Mouse (Mus musculus) cerebellum, adult 11-12 months (tissue): ENCODE data around the gene Robo3.
A peak's percentile ranks its signal among the peaks of the same experiment; 100 is the strongest.

Experiments
- DNase-seq: peaks from one replicate; pipeline ENCODE4 v3.0.0; 2022

Gene Robo3

GRCm38 (mm10) chr9:37432720-37433421, at the start of gene Robo3:
TSS of gene Robo3 (minus strand) at chr9:37433246.
- DNase-seq, result no peak

DNA sequence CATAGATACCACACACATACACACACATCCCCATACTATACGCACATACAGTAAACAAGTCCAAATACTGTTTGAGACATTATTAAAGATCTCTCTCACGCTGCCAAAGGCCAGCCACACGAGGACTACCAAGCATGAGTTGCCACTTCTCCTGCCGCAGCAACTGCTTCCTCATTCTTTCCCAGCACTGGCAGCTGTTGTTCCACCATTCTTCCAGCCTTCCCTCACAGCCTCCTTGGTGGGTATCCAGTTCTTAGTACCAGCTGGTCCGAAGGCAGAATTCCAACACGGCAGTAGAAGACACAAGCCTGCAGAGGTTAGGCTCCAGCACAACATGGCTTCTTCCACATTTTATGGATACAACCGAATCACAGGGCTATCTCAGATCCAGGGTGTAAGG, 41.9 kb upstream of the Robo3 start:
- DNase-seq, result no peak

DNA sequence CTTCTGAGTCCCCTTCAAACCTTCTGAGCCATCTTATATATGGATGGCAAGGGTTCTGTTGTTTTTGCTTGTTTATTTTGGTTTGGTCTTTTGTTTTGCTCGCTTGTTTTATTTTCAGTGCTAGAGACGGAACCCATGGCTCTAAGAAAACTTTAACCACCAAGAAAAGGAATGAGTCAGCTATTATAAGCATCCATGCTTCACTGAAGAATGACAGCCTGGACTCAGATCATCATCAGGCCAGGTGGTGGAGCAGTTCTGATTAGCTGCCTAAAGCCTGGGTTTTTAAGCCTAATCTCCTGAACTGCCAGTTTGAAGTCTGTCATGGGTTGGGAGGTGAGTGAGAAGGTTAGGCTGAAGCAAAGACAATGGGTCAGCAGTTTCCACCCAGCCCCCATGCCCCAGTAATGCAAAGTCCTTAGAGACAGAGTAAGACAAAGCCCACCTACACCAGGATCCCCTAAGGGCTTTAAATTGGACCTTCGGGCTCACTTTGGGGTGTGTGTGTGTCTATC, 40.6 kb upstream of the Robo3 start:
- no peak for DNase-seq

DNA sequence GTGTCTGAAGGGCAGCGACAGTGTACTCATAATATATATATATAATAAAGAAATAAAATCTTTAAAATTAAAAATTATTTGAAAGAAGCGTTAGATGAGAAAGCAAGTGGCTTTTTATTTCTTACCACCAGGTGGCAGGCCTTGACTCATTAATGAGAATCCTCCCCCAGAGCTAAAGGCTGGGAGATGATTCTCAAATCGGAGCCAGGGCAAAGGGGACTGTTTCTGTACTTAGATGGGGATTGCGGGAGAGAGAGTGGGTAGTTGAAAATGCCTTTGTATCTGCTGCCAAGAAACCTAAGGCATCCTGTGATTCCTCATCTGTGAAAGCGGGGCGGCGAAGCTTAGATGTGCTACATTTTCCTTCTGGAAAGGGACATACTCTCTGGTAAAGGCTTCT, 29.7 kb upstream of the Robo3 start:
- DNase-seq, result no peak

- DNase-seq, result no peak
Measured at GRCm38 (mm10) chr9:37461571-37461970, 28.5 kb upstream of the Robo3 start.

GRCm38 (mm10) chr9:37460961-37461340, 27.9 kb upstream of the Robo3 start:
- no peak for DNase-seq

GRCm38 (mm10) chr9:37460043-37460960, 27.3 kb upstream of the Robo3 start:
- DNase-seq, result peak; percentile 38

DNA sequence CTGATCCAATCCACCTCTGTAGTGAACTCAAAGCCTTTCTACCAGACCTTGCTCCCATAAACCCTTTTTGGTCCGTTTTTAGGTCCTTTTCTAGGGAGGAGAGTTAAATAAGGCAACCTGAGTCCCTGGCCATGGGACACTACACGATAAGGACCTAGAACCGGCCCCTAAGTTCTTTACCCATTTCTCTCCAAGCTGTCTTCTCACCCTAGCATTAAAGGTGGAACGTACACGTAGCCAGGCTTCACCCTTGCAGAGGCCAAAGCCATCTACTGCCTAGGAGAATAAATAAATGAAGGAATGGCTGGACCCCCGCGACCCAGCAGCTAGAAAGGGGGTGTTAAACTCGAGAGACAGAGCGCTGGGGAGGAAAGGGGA, 26.6 kb upstream of the Robo3 start:
- no peak for DNase-seq

- no peak for DNase-seq
Measured at GRCm38 (mm10) chr9:37457151-37457550, 24.1 kb upstream of the Robo3 start.

- DNase-seq, result peak; percentile 64
Measured at GRCm38 (mm10) chr9:37456481-37456910, 23.4 kb upstream of the Robo3 start.

GRCm38 (mm10) chr9:37455868-37456267, 22.8 kb upstream of the Robo3 start:
- no peak for DNase-seq

- no peak for DNase-seq
Measured at GRCm38 (mm10) chr9:37454991-37455390, 21.9 kb upstream of the Robo3 start.

DNA sequence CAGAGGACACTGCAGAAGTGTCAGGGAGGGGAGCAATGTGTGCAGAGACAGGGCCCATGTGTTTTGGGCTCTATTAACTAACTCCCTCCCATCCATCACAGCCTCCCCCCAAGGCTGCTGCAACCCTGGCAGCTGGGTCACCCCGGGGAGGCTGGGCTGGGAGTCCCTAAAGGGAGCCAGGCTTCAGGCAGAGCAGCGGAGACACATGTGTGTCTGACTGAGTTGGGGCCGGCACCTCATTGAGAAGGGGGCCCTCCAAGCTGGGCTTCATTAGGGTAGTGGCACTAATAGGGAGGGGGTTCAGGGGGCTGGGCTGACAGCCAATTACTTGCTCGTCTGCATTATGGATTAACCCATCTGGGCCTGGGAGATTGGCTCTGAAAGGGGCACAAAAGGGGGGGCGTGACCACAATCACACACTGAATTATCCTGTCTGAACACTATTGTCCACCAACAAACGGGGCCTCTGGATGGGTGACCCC, 21.0 kb upstream of the Robo3 start:
- no peak for DNase-seq

GRCm38 (mm10) chr9:37453328-37453727, 20.3 kb upstream of the Robo3 start:
- no peak for DNase-seq

GRCm38 (mm10) chr9:37452401-37452800, 19.4 kb upstream of the Robo3 start:
- DNase-seq, result no peak

GRCm38 (mm10) chr9:37437772-37438735, 5.0 kb upstream of the Robo3 start:
- no peak for DNase-seq

GRCm38 (mm10) chr9:37435616-37436015, 2.6 kb upstream of the Robo3 start:
- no peak for DNase-seq

GRCm38 (mm10) chr9:37434932-37435331, 1.9 kb upstream of the Robo3 start:
- no peak for DNase-seq

- DNase-seq, result no peak
Measured at GRCm38 (mm10) chr9:37433823-37434560, 946 bp upstream of the Robo3 start.

DNA sequence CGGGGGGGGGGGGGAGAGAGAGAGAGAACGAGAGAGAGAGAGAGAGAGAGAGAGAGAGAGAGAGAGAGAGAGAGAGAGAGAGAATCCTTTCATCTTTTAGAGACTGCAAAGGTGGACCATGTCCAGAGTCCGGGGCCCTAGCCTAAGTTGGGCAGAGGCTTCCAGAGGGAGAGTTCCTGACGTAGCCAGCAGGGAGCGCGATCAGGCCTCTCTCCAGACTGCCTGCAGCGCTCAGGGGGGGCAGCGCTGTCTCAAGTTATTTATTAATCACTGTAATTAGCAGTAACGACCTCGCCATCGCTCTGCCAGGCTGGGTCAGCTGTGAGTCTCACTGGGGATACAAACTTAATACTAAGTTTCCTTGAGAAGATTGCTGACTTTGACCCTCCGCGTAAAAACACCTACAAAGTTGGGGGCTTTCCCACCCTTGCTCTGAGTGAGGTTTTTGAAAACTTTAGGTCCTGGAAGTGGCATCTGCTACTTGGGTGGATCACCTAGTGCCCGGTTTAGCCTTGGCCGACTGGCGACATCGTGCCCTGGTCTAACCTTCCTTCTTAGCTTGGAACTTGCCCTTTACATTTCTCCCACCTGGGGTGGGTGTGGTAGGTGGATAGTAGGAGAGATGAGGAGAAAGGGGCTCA, 900 bp downstream of the Robo3 start:
- no peak for DNase-seq

DNA sequence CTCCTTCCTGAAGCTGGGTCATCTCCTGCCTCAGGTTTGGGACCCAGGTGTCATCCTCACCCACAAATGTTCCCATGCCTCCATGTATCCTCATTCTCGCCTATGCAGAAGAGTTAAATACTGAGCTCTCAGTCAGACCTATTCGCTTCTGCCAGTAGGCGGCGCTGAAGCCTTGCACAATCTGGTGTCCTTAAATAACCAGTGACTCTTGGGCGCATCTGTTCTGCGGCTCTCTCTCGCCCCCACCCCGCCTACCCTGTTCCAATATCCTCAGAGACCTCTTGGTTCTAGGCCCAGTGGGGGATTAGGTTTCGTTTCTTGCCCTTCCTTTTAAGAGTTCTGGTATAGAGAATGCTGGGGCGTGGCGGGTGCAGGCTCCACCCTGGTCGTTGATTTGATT, 2.5 kb downstream of the Robo3 start:
- peak; percentile 70 for DNase-seq
